Mouse (Mus musculus): ENCODE measurements around the gene Gm14322. TPM values are rescaled to one million over a fixed set of nuclear protein-coding genes. Genes with fewer than 3 reads are reported as not detected.

The Gm14322 gene
- 4.0 to 5.6 TPM (median 4.6 TPM) in 4 replicates for total RNA-seq (2023; ENCODE audit: inconsistent age)

DNA sequence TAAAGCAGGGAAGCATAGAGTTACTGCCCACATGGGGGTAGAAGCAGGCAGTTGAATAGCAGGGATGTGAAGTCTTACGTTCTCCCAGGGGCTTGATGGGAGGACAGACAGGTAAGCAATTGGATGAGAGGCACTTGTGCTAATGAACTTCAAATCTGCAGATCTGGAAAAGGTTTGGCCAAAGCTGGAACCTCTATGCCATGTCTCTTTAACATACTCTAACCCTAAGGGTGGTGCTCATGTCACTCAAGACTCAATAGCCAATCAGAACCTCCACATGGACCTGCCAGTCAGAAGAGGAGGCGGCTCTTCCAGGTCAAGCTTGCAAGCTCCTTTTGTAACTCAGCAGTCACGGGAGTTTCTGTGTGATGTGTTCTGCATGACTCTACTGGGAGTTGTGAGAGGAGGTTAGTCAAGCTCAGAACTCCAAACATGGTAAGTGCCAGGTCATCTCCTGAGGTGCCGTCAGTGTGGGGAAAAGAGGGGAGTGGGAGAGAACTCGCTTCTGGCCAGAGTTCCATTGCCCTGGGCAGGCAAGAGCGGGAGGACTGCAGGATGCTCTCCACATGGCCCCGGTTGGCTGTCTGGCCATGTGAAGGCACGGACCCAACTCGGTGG lies at the start of gene Gm14322:
Gene Gm14322, plus strand, starts transcription at position 348 of the 618 bp plus-strand sequence.

Other genes starting within 250 kb of the Gm14322 start
- not detected in 4 replicates for gene Gm14406, start 181.1 kb upstream of the Gm14322 start, total RNA-seq (2023; ENCODE audit: inconsistent age)
- gene Gm14325, start 81.0 kb downstream of the Gm14322 start, total RNA-seq (2023; ENCODE audit: inconsistent age): 3.0 to 9.9 TPM (median 5.8 TPM) in 4 replicates
- gene Gm14327, start 137.8 kb downstream of the Gm14322 start, total RNA-seq (2023; ENCODE audit: inconsistent age): 0.51 to 2.1 TPM (median 1.8 TPM) in 3 of 4 replicates, not detected in the other
- gene Zfp972, start 166.3 kb downstream of the Gm14322 start, total RNA-seq (2023; ENCODE audit: inconsistent age): 1.7 TPM in 1 of 4 replicates, not detected in the others
- 3.8 to 7.8 TPM (median 5.5 TPM) in 4 replicates for gene Gm14326, start 198.0 kb downstream of the Gm14322 start, total RNA-seq (2023; ENCODE audit: inconsistent age)

All from B cell, adult (primary cell).